Mouse (Mus musculus) c-Kit-positive CD71-negative TER-119-negative erythroid progenitor cells, embryonic 14.5 days (primary cell): ENCODE results near the gene Srpk3.
A peak's percentile ranks its signal among the peaks of the same experiment; 100 is the strongest.
"Not testable (repeated sequence)": the region's sequence is repeated elsewhere in the genome, so short reads cannot be mapped to it uniquely, and the experiment has no call there.

ENCODE experiments used
- DNase-seq: peaks from one replicate; pipeline ENCODE4 v3.0.0-alpha.2; 2013; ENCODE audit warnings: low read depth

Gene Srpk3

GRCm38 (mm10) chrX:73774168-73774760 lies at the start of gene Srpk3:
Gene Srpk3, plus strand, starts transcription at chrX:73774405.
- DNase-seq = no peak

GRCm38 (mm10) chrX:73730908-73731307 lies 43.3 kb upstream of the Srpk3 start:
- no peak for DNase-seq

GRCm38 (mm10) chrX:73738155-73738554 lies 36.0 kb upstream of the Srpk3 start:
- DNase-seq = no peak

- DNase-seq = no peak
These were observed 35.1 kb upstream of the Srpk3 start for GRCm38 (mm10) chrX:73739151-73739550.

- not testable (repeated sequence) for DNase-seq
These were observed 34.4 kb upstream of the Srpk3 start for GRCm38 (mm10) chrX:73739841-73740240.

GRCm38 (mm10) chrX:73744774-73745481 lies 29.3 kb upstream of the Srpk3 start:
- DNase-seq = no peak

- no peak for DNase-seq
These were observed 25.2 kb upstream of the Srpk3 start for GRCm38 (mm10) chrX:73748977-73749376.

GRCm38 (mm10) chrX:73756334-73757140 lies 17.7 kb upstream of the Srpk3 start, which contains the start of gene Plxnb3:
Gene Plxnb3, plus strand, starts transcription at chrX:73757090.
- DNase-seq = no peak

- no peak for DNase-seq
These were observed 15.5 kb upstream of the Srpk3 start for GRCm38 (mm10) chrX:73758611-73759290.

- no peak for DNase-seq
These were observed 8.9 kb upstream of the Srpk3 start for GRCm38 (mm10) chrX:73765311-73765710.

- no peak for DNase-seq
These were observed 6.9 kb upstream of the Srpk3 start for GRCm38 (mm10) chrX:73767267-73767666.

- DNase-seq = no peak
These were observed 738 bp downstream of the Srpk3 start for GRCm38 (mm10) chrX:73774802-73775483.

GRCm38 (mm10) chrX:73782227-73782626 lies 8.0 kb downstream of the Srpk3 start:
- no peak for DNase-seq

- DNase-seq = no peak
These were observed 11.5 kb downstream of the Srpk3 start for GRCm38 (mm10) chrX:73785666-73786065.

- DNase-seq = peak; percentile 91
These were observed 12.4 kb downstream of the Srpk3 start, which contains the start of the genes Idh3g and Ssr4 for GRCm38 (mm10) chrX:73786364-73787224. Gene Idh3g, minus strand, starts transcription at chrX:73786897. Gene Ssr4, plus strand, starts transcription at chrX:73787028.

- no peak for DNase-seq
These were observed 13.0 kb downstream of the Srpk3 start for GRCm38 (mm10) chrX:73787225-73787558.

- no peak for DNase-seq
These were observed 14.3 kb downstream of the Srpk3 start for GRCm38 (mm10) chrX:73788501-73788900.

- DNase-seq = no peak
These were observed 18.8 kb downstream of the Srpk3 start for GRCm38 (mm10) chrX:73793039-73793438.

- DNase-seq = no peak
These were observed 19.3 kb downstream of the Srpk3 start for GRCm38 (mm10) chrX:73793505-73793904.

- no peak for DNase-seq
These were observed 23.3 kb downstream of the Srpk3 start for GRCm38 (mm10) chrX:73797511-73797910.

- peak; percentile 44 for DNase-seq
These were observed 24.3 kb downstream of the Srpk3 start for GRCm38 (mm10) chrX:73798502-73798901.
